Mouse (Mus musculus): ENCODE data around the gene Prap1. TPM values are rescaled to one million over a fixed set of nuclear protein-coding genes. Genes with fewer than 3 reads are reported as not detected.

Prap1 gene
- total and polyA plus RNA-seq, 2 experiments from 2014 or later, result 0.33 TPM; not detected in 1

- peak; percentile 98 for ATAC-seq (ENCODE audit: insufficient read depth, low read depth)
- Histone ChIP-seq H3K27me3 (ENCODE audit: control insufficient read depth, insufficient read depth, low read length) (no peaks in the 10 kb centered on the region), H3K4me2 (ENCODE audit: low read depth, low read length) (peak within 1 kb of the TSS; percentile 95), H3K4me1 (ENCODE audit: control insufficient read depth, insufficient read depth) (peaks cover 7% of the 10 kb centered on the region), H3K4me3 (ENCODE audit: low read depth, low read length) (peak within 1 kb of the TSS; percentile 83), H3K27ac (ENCODE audit: low read depth) (peak within 1 kb of the TSS; percentile 84), H3K9me3 (replicated peaks; ENCODE audit: control insufficient read depth, low read length) (no peaks in the 10 kb centered on the region), H3K9ac (replicated peaks; ENCODE audit: low read depth, low read length) (peak within 1 kb of the TSS; percentile 72), H3K36me3 (replicated peaks; ENCODE audit: control insufficient read depth, insufficient read depth, low read length) (no peaks in the 10 kb centered on the region)
- 2% methylated on average over 39 of the region's 39 CpGs for WGBS
- no peak for TF ChIP-seq CTCF (IDR thresholded peaks at IDR 0.05; ENCODE audit: low read depth)
- peak; percentile 45; the same call in 1 of the 2 replicates for TF ChIP-seq EP300 (IDR thresholded peaks at IDR 0.05; ENCODE audit: low read depth)
- peak; percentile 89 for DNase-seq (ENCODE audit: low spot score)
These were observed 44.2 kb downstream of the Prap1 start, which contains the start of gene Mtg1 for GRCm38 (mm10) chr7:140137135-140138020. Gene Mtg1, plus strand, starts transcription at chr7:140137564.

- 0 out of 2 replicates have a peak, but pooled peaks have one; percentile 2 for ATAC-seq (ENCODE audit: insufficient read depth, low read depth)
- Histone ChIP-seq H3K36me3 (replicated peaks; ENCODE audit: control insufficient read depth, insufficient read depth, low read length) (no peaks in the 10 kb centered on the region), H3K4me3 (ENCODE audit: low read depth, low read length) (peak overlapping the region; percentile 83), H3K4me1 (ENCODE audit: control insufficient read depth, insufficient read depth) (peaks cover 7% of the 10 kb centered on the region), H3K27me3 (ENCODE audit: control insufficient read depth, insufficient read depth, low read length) (no peaks in the 10 kb centered on the region), H3K27ac (ENCODE audit: low read depth) (peak overlapping the region; percentile 84), H3K9ac (replicated peaks; ENCODE audit: low read depth, low read length) (peak overlapping the region; percentile 72), H3K9me3 (replicated peaks; ENCODE audit: control insufficient read depth, low read length) (no peaks in the 10 kb centered on the region), H3K4me2 (ENCODE audit: low read depth, low read length) (peak overlapping the region; percentile 95)
- DNase-seq (ENCODE audit: low spot score), result no peak
- 0% methylated on average over 8 of the region's 8 CpGs for WGBS
- no peak for TF ChIP-seq EP300 (IDR thresholded peaks at IDR 0.05; ENCODE audit: low read depth)
- no peak for TF ChIP-seq CTCF (IDR thresholded peaks at IDR 0.05; ENCODE audit: low read depth)
These were observed 44.8 kb downstream of the Prap1 start for GRCm38 (mm10) chr7:140138021-140138310.

DNA sequence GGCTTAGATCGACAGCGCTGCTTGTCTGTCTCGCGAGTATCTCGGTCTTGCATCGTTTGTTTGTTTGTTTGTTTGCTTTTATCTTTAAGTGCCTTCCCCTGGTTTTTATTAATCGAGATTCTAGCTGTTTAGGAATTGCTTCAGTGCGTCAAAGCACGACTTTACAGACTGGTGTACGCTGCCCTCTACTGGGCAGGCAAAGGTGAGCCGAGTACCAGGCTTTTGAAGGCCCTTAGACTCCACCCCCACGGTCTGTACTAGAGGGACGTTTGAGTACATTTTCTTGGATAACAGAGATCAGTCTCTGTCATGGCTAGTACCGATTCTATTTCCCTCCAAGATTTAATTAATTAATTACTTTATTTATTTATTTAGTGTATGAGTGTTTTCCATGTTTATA lies 48.2 kb downstream of the Prap1 start:
- H3K9me3 ChIP-seq (replicated peaks; ENCODE audit: control insufficient read depth, low read length), result no peaks in the 10 kb centered on the region
- DNase-seq (ENCODE audit: low spot score), result peak; percentile 68
- TF ChIP-seq EP300 (IDR thresholded peaks at IDR 0.05; ENCODE audit: low read depth) (no peak), CTCF (IDR thresholded peaks at IDR 0.05; ENCODE audit: low read depth) (peak; percentile 81)
- H3K36me3 ChIP-seq (replicated peaks; ENCODE audit: control insufficient read depth, insufficient read depth, low read length), result no peaks in the 10 kb centered on the region; the same call in 1 of the 2 replicates
- no peaks in the 10 kb centered on the region for H3K27me3 ChIP-seq (ENCODE audit: control insufficient read depth, insufficient read depth, low read length)
- ATAC-seq (ENCODE audit: insufficient read depth, low read depth), result no peak
- H3K27ac ChIP-seq (ENCODE audit: low read depth), result no peak overlapping the region
- peaks cover 7% of the 10 kb centered on the region for H3K4me1 ChIP-seq (ENCODE audit: control insufficient read depth, insufficient read depth)
- H3K4me2 ChIP-seq (ENCODE audit: low read depth, low read length), result no peak overlapping the region
- H3K9ac ChIP-seq (replicated peaks; ENCODE audit: low read depth, low read length), result no peak overlapping the region
- no peak overlapping the region for H3K4me3 ChIP-seq (ENCODE audit: low read depth, low read length)
- WGBS, result 6% methylated on average over 14 of the region's 14 CpGs

DNA sequence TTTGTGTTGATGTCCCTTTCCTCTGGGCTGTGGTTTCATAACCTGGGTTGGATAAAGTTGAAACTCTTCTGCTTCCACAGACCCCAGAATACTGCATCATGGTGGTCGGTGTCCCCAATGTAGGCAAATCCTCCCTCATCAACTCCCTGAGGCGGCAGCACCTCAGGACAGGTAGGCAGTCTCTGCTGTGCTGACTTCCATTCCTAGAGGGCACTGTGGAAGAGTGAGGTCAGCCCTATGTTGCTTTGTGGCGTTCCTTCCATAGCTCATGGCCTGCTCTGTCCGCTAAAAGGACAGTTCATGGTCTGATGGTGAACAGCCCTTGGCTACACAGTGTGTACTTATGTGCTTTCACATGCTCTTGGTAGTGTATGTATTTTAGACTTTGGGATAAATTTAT lies 51.4 kb downstream of the Prap1 start:
- no peak for TF ChIP-seq EP300 (IDR thresholded peaks at IDR 0.05; ENCODE audit: low read depth)
- TF ChIP-seq CTCF (IDR thresholded peaks at IDR 0.05; ENCODE audit: low read depth), result no peak
- Histone ChIP-seq H3K36me3 (replicated peaks; ENCODE audit: control insufficient read depth, insufficient read depth, low read length) (peaks cover 8% of the 10 kb centered on the region), H3K9me3 (replicated peaks; ENCODE audit: control insufficient read depth, low read length) (no peaks in the 10 kb centered on the region), H3K4me2 (ENCODE audit: low read depth, low read length) (no peak overlapping the region), H3K27me3 (ENCODE audit: control insufficient read depth, insufficient read depth, low read length) (no peaks in the 10 kb centered on the region), H3K27ac (ENCODE audit: low read depth) (no peak overlapping the region), H3K9ac (replicated peaks; ENCODE audit: low read depth, low read length) (no peak overlapping the region), H3K4me1 (ENCODE audit: control insufficient read depth, insufficient read depth) (no peaks in the 10 kb centered on the region), H3K4me3 (ENCODE audit: low read depth, low read length) (no peak overlapping the region)
- no peak for ATAC-seq (ENCODE audit: insufficient read depth, low read depth)
- no peak for DNase-seq (ENCODE audit: low spot score)
- WGBS, result 84% methylated on average over 4 of the region's 4 CpGs

Other genes with a start within 250 kb of the Prap1 start
- 0.23 TPM in 1 of 2 replicates, not detected in the other for gene Kndc1, start 198.7 kb upstream of the Prap1 start, total RNA-seq (2014; rRNA removed; ENCODE audit: low replicate concordance)
- gene Kndc1, start 198.7 kb upstream of the Prap1 start, polyA plus RNA-seq (2015; fragmentation: Nextera tagmentation; extraction: Ambion mirVana), result 0.08 TPM in 1 of 2 replicates, not detected in the other
- gene Utf1, start 149.6 kb upstream of the Prap1 start, total RNA-seq (2014; rRNA removed; ENCODE audit: low replicate concordance), result not detected in 2 replicates
- gene Utf1, start 149.6 kb upstream of the Prap1 start, polyA plus RNA-seq (2015; fragmentation: Nextera tagmentation; extraction: Ambion mirVana), result not detected in 2 replicates
- not detected in 2 replicates for gene 6430531B16Rik, start 114.6 kb upstream of the Prap1 start, total RNA-seq (2014; rRNA removed; ENCODE audit: low replicate concordance)
- gene 6430531B16Rik, start 114.6 kb upstream of the Prap1 start, polyA plus RNA-seq (2015; fragmentation: Nextera tagmentation; extraction: Ambion mirVana), result 0.23 TPM in 1 of 2 replicates, not detected in the other
- gene Adam8, start 100.8 kb upstream of the Prap1 start, total RNA-seq (2014; rRNA removed; ENCODE audit: low replicate concordance), result 5.4 and 83.4 TPM in 2 replicates
- gene Adam8, start 100.8 kb upstream of the Prap1 start, polyA plus RNA-seq (2015; fragmentation: Nextera tagmentation; extraction: Ambion mirVana), result 0.31 and 1.2 TPM in 2 replicates
- 23.6 and 44.3 TPM in 2 replicates for gene Zfp511, start 57.0 kb upstream of the Prap1 start, total RNA-seq (2014; rRNA removed; ENCODE audit: low replicate concordance)
- gene Zfp511, start 57.0 kb upstream of the Prap1 start, polyA plus RNA-seq (2015; fragmentation: Nextera tagmentation; extraction: Ambion mirVana), result 22.9 and 23.9 TPM in 2 replicates
- 28.2 and 53.1 TPM in 2 replicates for gene Tubgcp2, start 56.7 kb upstream of the Prap1 start, total RNA-seq (2014; rRNA removed; ENCODE audit: low replicate concordance)
- gene Tubgcp2, start 56.7 kb upstream of the Prap1 start, polyA plus RNA-seq (2015; fragmentation: Nextera tagmentation; extraction: Ambion mirVana), result 21.8 and 24.5 TPM in 2 replicates
- not detected in 2 replicates for gene Msx3, start 44.3 kb upstream of the Prap1 start, total RNA-seq (2014; rRNA removed; ENCODE audit: low replicate concordance)
- not detected in 2 replicates for gene Msx3, start 44.3 kb upstream of the Prap1 start, polyA plus RNA-seq (2015; fragmentation: Nextera tagmentation; extraction: Ambion mirVana)
- 1.9 and 4.1 TPM in 2 replicates for gene Caly, start 10.8 kb upstream of the Prap1 start, total RNA-seq (2014; rRNA removed; ENCODE audit: low replicate concordance)
- 0.40 and 0.70 TPM in 2 replicates for gene Caly, start 10.8 kb upstream of the Prap1 start, polyA plus RNA-seq (2015; fragmentation: Nextera tagmentation; extraction: Ambion mirVana)
- 64.2 and 79.4 TPM in 2 replicates for gene Fuom, start 9.0 kb downstream of the Prap1 start, total RNA-seq (2014; rRNA removed; ENCODE audit: low replicate concordance)
- 158 and 164 TPM in 2 replicates for gene Fuom, start 9.0 kb downstream of the Prap1 start, polyA plus RNA-seq (2015; fragmentation: Nextera tagmentation; extraction: Ambion mirVana)
- 8.1 and 11.8 TPM in 2 replicates for gene Paox, start 22.4 kb downstream of the Prap1 start, total RNA-seq (2014; rRNA removed; ENCODE audit: low replicate concordance)
- 8.5 and 8.7 TPM in 2 replicates for gene Paox, start 22.4 kb downstream of the Prap1 start, polyA plus RNA-seq (2015; fragmentation: Nextera tagmentation; extraction: Ambion mirVana)
- gene Echs1, start 23.1 kb downstream of the Prap1 start, total RNA-seq (2014; rRNA removed; ENCODE audit: low replicate concordance), result 265 and 332 TPM in 2 replicates
- 344 and 349 TPM in 2 replicates for gene Echs1, start 23.1 kb downstream of the Prap1 start, polyA plus RNA-seq (2015; fragmentation: Nextera tagmentation; extraction: Ambion mirVana)
- 9.2 and 53.7 TPM in 2 replicates for gene Mtg1, start 44.2 kb downstream of the Prap1 start, total RNA-seq (2014; rRNA removed; ENCODE audit: low replicate concordance)
- 31.2 and 33.1 TPM in 2 replicates for gene Mtg1, start 44.2 kb downstream of the Prap1 start, polyA plus RNA-seq (2015; fragmentation: Nextera tagmentation; extraction: Ambion mirVana)
- 0.61 TPM in 1 of 2 replicates, not detected in the other for gene Sprn, start 61.5 kb downstream of the Prap1 start, total RNA-seq (2014; rRNA removed; ENCODE audit: low replicate concordance)
- gene Sprn, start 61.5 kb downstream of the Prap1 start, polyA plus RNA-seq (2015; fragmentation: Nextera tagmentation; extraction: Ambion mirVana), result 0.16 and 0.25 TPM in 2 replicates
- not detected in 2 replicates for gene Olfr522, start 71.4 kb downstream of the Prap1 start, total RNA-seq (2014; rRNA removed; ENCODE audit: low replicate concordance)
- gene Olfr522, start 71.4 kb downstream of the Prap1 start, polyA plus RNA-seq (2015; fragmentation: Nextera tagmentation; extraction: Ambion mirVana), result not detected in 2 replicates
- gene Olfr523, start 79.8 kb downstream of the Prap1 start, total RNA-seq (2014; rRNA removed; ENCODE audit: low replicate concordance), result not detected in 2 replicates
- gene Olfr523, start 79.8 kb downstream of the Prap1 start, polyA plus RNA-seq (2015; fragmentation: Nextera tagmentation; extraction: Ambion mirVana), result not detected in 2 replicates
- gene Olfr524, start 112.6 kb downstream of the Prap1 start, total RNA-seq (2014; rRNA removed; ENCODE audit: low replicate concordance), result not detected in 2 replicates
- gene Olfr524, start 112.6 kb downstream of the Prap1 start, polyA plus RNA-seq (2015; fragmentation: Nextera tagmentation; extraction: Ambion mirVana), result not detected in 2 replicates
- 2.4 TPM in 1 of 2 replicates, not detected in the other for gene Cd163l1, start 124.9 kb downstream of the Prap1 start, total RNA-seq (2014; rRNA removed; ENCODE audit: low replicate concordance)
- gene Cd163l1, start 124.9 kb downstream of the Prap1 start, polyA plus RNA-seq (2015; fragmentation: Nextera tagmentation; extraction: Ambion mirVana), result not detected in 2 replicates
- gene 5830411N06Rik, start 153.9 kb downstream of the Prap1 start, total RNA-seq (2014; rRNA removed; ENCODE audit: low replicate concordance), result 0.35 TPM in 1 of 2 replicates, not detected in the other
- gene 5830411N06Rik, start 153.9 kb downstream of the Prap1 start, polyA plus RNA-seq (2015; fragmentation: Nextera tagmentation; extraction: Ambion mirVana), result not detected in 2 replicates
- not detected in 2 replicates for gene Olfr525, start 227.5 kb downstream of the Prap1 start, total RNA-seq (2014; rRNA removed; ENCODE audit: low replicate concordance)
- gene Olfr525, start 227.5 kb downstream of the Prap1 start, polyA plus RNA-seq (2015; fragmentation: Nextera tagmentation; extraction: Ambion mirVana), result not detected in 2 replicates
- gene Olfr527, start 240.6 kb downstream of the Prap1 start, total RNA-seq (2014; rRNA removed; ENCODE audit: low replicate concordance), result not detected in 2 replicates
- gene Olfr527, start 240.6 kb downstream of the Prap1 start, polyA plus RNA-seq (2015; fragmentation: Nextera tagmentation; extraction: Ambion mirVana), result not detected in 2 replicates